Mouse (Mus musculus): Measurements from ENCODE around the gene Olfr954.

The Olfr954 gene

GRCm38 (mm10) chr9:39456401-39456800 lies at the start of gene Olfr954:
Gene Olfr954 (plus strand): TSS chr9:39456701.
- DNase-seq (ENCODE audit: low spot score in 2 of 2), result no peak

GRCm38 (mm10) chr9:39427048-39427447 lies 29.5 kb upstream of the Olfr954 start, which contains the start of gene Olfr952:
Gene Olfr952 (minus strand): TSS chr9:39427148.
- no peak for DNase-seq (ENCODE audit: low spot score in 2 of 2)

GRCm38 (mm10) chr9:39471844-39472243 lies 15.3 kb downstream of the Olfr954 start, which contains the start of gene Olfr955:
Gene Olfr955 (minus strand): TSS chr9:39471944.
- no peak for DNase-seq (ENCODE audit: low spot score in 2 of 2)

- no peak for DNase-seq (ENCODE audit: low spot score in 2 of 2)
Measured at GRCm38 (mm10) chr9:39493895-39494294, 37.4 kb downstream of the Olfr954 start, which contains the start of gene Olfr44. Gene Olfr44 (minus strand): TSS chr9:39493995.

- peak; percentile 9 to 49 for DNase-seq (ENCODE audit: low spot score in 2 of 2)
Measured at GRCm38 (mm10) chr9:39508998-39509397, 52.5 kb downstream of the Olfr954 start.

GRCm38 (mm10) chr9:39509412-39509811 lies 52.9 kb downstream of the Olfr954 start:
- DNase-seq (ENCODE audit: low spot score in 2 of 2), result no peak

All from frontal cortex, postnatal 10 days (tissue).